Mouse (Mus musculus) small intestine, adult 2 months (tissue): Measurements from ENCODE around the gene Ptcra. TPM values are rescaled to one million over a fixed set of nuclear protein-coding genes. Genes with fewer than 3 reads are reported as not detected.

Source experiments
- H3K27ac ChIP-seq: fragments of 200-500 bp; 2 replicates; pipeline ENCODE4 v1.5.1; 2012; ENCODE audit warnings: low read depth, low read length, control low read depth, inconsistent platforms; ENCODE audit not compliant: insufficient read depth
- H3K27me3 ChIP-seq: fragments of 200-500 bp; 2 replicates; pipeline ENCODE4 v1.6.1; 2012; ENCODE audit warnings: mild to moderate bottlenecking, moderate library complexity, low read length, inconsistent platforms; ENCODE audit not compliant: control insufficient read depth, insufficient read depth
- H3K36me3 ChIP-seq: fragments of 200-500 bp; 2 replicates; pipeline ENCODE4 v1.6.1; 2012; ENCODE audit warnings: mild to moderate bottlenecking, low read length, control low read depth, inconsistent platforms; ENCODE audit not compliant: control insufficient read depth, insufficient read depth
- H3K4me1 ChIP-seq: fragments of 200-500 bp; 2 replicates; pipeline ENCODE4 v1.6.1; 2012; ENCODE audit warnings: low read length, inconsistent platforms, mixed read lengths; ENCODE audit not compliant: control insufficient read depth, insufficient read depth, insufficient read length
- H3K4me3 ChIP-seq: fragments of 200-500 bp; 2 replicates; pipeline ENCODE4 v1.5.1; 2012; ENCODE audit warnings: low read depth, mild to moderate bottlenecking, control low read depth, inconsistent platforms, low read length, moderate library complexity
- CTCF ChIP-seq: fragments of 200-500 bp; IDR thresholded peaks from 2 replicates; pipeline ENCODE4 v1.5.1; 2012; ENCODE audit warnings: low read depth, mild to moderate bottlenecking, control low read depth, inconsistent platforms, low read length, moderate library complexity, mixed read lengths; ENCODE audit not compliant: insufficient replicate concordance, insufficient read length; ENCODE audit errors: extremely low read depth
- POLR2A ChIP-seq: fragments of 200-500 bp; IDR thresholded peaks from 2 replicates; pipeline ENCODE4 v1.6.1; 2012; ENCODE audit warnings: low read depth, mild to moderate bottlenecking, control low read depth, inconsistent platforms, low read length, moderate library complexity
- WGBS: fragments of 180-500 bp; shearing (Covaris S2); methylation state at CpG from one replicate; pipeline ENCODE4 v1.1.7; 2018; 5-methylcytosine and 5-hydroxymethylcytosine counted together
- polyA plus RNA-seq: library from polyadenylated mRNA; depleted of rRNA; stranded (reverse); fragments of >200 nt; gene quantifications from 2 replicates; pipeline ENCODE4 v1.2.3, GENCODE M21; 2012; rRNA removed

Ptcra gene
- not detected in 2 replicates for polyA plus RNA-seq

DNA sequence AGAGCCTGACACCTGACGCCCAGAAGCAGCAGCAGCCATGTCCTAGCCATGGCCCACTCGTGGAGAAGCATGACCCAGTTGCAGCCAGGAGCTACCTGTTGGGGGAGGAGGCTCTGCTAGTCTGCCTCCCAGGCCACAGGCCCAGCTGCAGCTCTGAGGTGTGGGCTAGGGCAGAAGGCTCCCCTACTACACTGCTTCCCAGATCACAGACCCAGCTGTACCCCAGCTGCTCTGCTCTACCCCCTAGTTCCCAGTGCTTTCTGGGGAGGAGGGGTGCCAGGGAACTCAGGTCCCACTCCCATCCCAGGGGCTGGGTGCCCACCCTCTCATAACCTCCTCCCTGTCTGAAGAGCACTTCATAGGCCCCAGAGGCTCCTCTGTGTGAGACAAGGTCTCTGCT lies at the start of gene Ptcra:
Gene Ptcra (minus strand): TSS at position 169 of the 400 bp plus-strand sequence.
- Histone ChIP-seq H3K27me3 (no peaks in the 10 kb centered on the region), H3K27ac (no peak within 1 kb of the TSS), H3K36me3 (no peaks in the 10 kb centered on the region), H3K4me1 (no peaks in the 10 kb centered on the region; the same call in 1 of the 2 replicates), H3K4me3 (no peak within 1 kb of the TSS)
- no peak for TF ChIP-seq CTCF
- no peak for TF ChIP-seq POLR2A
- WGBS = 67% methylated on average over 2 of the region's 2 CpGs

DNA sequence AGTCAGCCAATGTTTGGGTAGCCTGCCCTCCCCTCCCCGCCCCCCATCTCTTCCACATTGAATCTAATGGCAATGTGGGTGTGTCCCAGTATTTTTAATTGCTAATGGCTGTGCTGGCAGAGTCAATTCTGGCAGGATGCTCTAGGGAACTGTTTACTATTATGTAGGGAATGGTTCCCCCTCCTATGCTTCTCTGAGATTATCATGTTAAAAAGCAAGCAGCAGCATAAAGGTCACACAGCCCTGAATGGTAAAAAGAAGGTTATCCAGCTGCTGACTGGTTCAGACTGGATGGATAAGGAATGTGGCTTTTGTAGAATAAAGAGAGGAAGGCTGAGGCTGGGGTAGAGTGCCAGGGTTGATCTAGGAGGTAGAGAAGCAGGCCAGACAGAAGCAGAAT lies 48.9 kb upstream of the Ptcra start:
- H3K4me3 ChIP-seq = no peak overlapping the region
- H3K27ac ChIP-seq = no peak overlapping the region
- 0 out of 2 replicates have a peak, but pooled peaks cover 2% of the 10 kb centered on the region for H3K4me1 ChIP-seq
- H3K27me3 ChIP-seq = no peaks in the 10 kb centered on the region
- H3K36me3 ChIP-seq = peaks cover 49% of the 10 kb centered on the region
- no peak for TF ChIP-seq CTCF
- TF ChIP-seq POLR2A = no peak
- WGBS = 87% methylated on average over 1 of the region's 1 CpGs

DNA sequence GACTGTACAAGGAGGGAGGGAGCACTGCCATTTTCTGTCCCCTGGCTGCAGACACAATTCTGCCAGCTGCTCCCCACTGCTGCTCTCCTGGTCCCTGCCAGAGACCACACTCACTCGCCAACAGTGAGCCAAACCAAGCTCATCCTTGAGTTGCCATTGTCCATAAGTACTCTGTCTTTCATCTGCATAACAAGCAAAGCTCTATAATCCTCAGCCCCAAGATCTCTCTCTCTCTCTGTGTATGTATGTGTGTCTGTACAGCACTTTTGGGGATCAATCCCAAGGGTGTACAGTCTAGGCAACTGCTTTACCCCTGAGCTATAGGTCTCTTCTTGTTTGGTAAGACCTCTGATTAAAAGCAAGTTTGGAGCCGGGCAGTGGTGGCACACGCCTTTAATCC lies 47.2 kb upstream of the Ptcra start:
- WGBS = 92% methylated on average over 3 of the region's 3 CpGs
- Histone ChIP-seq H3K36me3 (peaks cover 63% of the 10 kb centered on the region), H3K27me3 (no peaks in the 10 kb centered on the region), H3K4me3 (no peak overlapping the region), H3K27ac (no peak overlapping the region), H3K4me1 (0 out of 2 replicates have a peak, but pooled peaks cover 2% of the 10 kb centered on the region)
- TF ChIP-seq CTCF = no peak
- TF ChIP-seq POLR2A = no peak

DNA sequence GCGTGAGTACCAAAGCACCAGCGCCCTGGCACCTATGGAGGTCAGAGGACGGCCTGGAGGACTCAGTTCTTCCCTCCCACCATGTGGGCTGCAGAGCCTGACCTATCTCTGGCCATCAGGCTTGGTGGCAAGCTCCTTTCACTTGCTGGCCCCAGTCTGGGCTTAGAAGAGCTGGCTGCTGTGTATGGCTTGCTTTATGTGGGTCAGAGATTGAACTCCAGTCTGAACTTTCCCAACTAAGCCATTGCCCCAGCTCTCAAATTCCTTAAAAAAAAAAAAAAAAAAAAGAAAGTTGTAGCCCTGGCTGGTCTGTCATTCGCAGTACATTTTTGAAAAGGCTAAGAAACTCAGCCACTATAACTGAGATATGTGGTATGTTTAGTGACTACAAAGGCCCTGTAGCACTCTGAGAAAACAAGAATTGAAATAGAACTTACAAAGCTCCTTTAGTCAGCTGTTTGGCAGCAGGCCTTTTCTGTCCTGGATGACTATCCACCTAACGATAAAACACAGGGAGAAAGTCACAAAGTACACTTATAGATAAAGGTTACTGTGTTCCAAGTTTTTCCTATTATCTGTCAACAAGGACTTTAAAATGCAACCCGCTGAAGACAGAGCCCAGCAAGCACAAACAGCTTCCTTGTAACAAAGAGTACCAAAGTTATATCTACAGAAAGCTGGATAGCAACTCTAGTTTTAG lies 45.8 kb upstream of the Ptcra start:
- H3K36me3 ChIP-seq = peaks cover 71% of the 10 kb centered on the region

DNA sequence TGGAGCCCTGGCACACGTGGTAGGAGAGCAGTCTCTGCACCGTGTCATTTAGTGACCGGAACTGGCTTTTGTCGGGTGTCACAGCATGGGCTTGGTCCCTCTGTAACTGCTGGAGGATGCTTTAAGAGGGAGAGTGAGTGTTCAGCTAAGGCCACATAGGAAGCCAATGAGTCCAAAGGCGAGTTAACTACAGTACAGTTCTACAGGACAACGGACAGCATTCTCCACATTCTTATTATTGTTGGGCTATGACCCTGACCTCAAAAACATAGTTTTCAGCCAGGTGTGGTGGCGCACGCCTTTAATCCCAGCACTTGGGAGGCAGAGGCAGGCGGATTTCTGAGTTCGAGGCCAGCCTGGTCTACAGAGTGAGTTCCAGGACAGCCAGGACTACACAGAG lies 44.9 kb upstream of the Ptcra start:
- WGBS = 92% methylated on average over 10 of the region's 10 CpGs
- peaks cover 69% of the 10 kb centered on the region for H3K36me3 ChIP-seq
- 0 out of 2 replicates have a peak, but pooled peaks cover 2% of the 10 kb centered on the region for H3K4me1 ChIP-seq
- H3K4me3 ChIP-seq = no peak overlapping the region
- TF ChIP-seq CTCF = no peak
- H3K27ac ChIP-seq = no peak overlapping the region
- H3K27me3 ChIP-seq = no peaks in the 10 kb centered on the region

More for the DNA sequence above, 45.8 kb upstream of the Ptcra start:
- no peak for TF ChIP-seq CTCF
- H3K27me3 ChIP-seq = no peaks in the 10 kb centered on the region
- 0 out of 2 replicates have a peak, but pooled peaks cover 2% of the 10 kb centered on the region for H3K4me1 ChIP-seq
- H3K4me3 ChIP-seq = no peak overlapping the region
- 59% methylated on average over 6 of the region's 6 CpGs for WGBS
- peak overlapping the region; percentile 41; the same call in 1 of the 2 replicates for H3K27ac ChIP-seq

DNA sequence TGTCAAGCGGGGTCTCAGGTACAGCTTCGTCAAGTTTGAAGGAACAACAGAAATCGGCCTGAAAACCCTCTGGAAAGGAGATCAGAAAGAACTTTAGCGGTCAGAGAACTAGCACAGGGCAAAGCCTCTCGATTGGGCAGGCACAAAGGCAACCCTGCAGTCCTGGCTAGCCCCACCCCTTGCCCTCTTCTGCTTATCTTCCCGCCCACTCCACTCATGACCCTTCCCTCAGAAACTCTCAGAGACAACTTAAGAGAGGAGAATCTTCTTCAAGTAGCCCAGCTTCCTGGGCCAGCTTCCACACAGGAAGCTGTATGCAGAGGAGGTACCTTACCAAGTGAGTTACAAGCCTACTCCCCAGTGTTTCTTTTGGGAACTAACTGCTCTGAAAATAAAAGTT lies 38.2 kb upstream of the Ptcra start:
- WGBS = 83% methylated on average over 6 of the region's 6 CpGs
- no peak overlapping the region for H3K27ac ChIP-seq

DNA sequence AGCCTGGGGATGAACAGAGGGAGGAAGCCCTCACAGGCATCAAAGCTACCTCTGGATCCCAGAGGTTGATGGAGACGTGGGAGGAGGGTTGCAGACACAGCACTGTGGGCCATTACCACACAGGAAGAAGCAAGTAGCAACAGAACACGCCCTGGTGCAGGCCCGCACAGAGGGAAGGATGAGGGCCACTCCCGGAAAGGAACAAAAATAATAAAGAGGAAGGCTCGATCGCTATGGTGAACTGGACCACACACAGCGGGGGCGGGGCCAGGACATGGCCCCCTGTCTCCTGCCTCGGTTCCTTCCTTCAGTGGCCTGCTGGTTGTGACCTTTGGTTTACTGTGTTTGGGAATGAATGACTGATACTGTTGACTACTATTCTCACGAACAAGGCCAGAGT lies 36.2 kb upstream of the Ptcra start:
- H3K27me3 ChIP-seq = no peaks in the 10 kb centered on the region
- no peak for TF ChIP-seq CTCF
- TF ChIP-seq POLR2A = no peak
- 73% methylated on average over 10 of the region's 10 CpGs for WGBS
- H3K27ac ChIP-seq = no peak overlapping the region
- no peak overlapping the region for H3K4me3 ChIP-seq
- H3K36me3 ChIP-seq = peaks cover 33% of the 10 kb centered on the region
- H3K4me1 ChIP-seq = no peaks in the 10 kb centered on the region

More for the DNA sequence above, 38.2 kb upstream of the Ptcra start:
- Histone ChIP-seq H3K4me1 (no peaks in the 10 kb centered on the region), H3K4me3 (no peak overlapping the region), H3K27me3 (no peaks in the 10 kb centered on the region), H3K36me3 (peaks cover 49% of the 10 kb centered on the region)
- TF ChIP-seq POLR2A (no peak), CTCF (no peak)
